ENCODE assay signal across 28 mouse cellular contexts in genomic region chr2:178220148-178220717, GRCm38 (mm10).
A peak's percentile ranks its signal among the peaks of the same experiment; 100 is the strongest.
DNase-seq lines count a peak whose midpoint lies in the region; ATAC-seq and TF ChIP-seq lines count a peak whose summit lies in the region.
"Had no signal": no experiment of that assay in that cellular context is flagged by ENCODE, and none has a peak within 500 bp of the region (broad histone marks: within the 10 kb centered on the region; RNA-seq: fewer than 3 reads in every experiment).

No protein-coding gene starts in this region.

- H3K4me2 ChIP-seq in forebrain, embryonic 15.5 days (replicated peaks), result no peak overlapping the region
- H3K4me2 ChIP-seq in forebrain, embryonic 11.5 days (ENCODE audit: low read depth, low read length, severe bottlenecking), result no peak overlapping the region
- H3K4me2 ChIP-seq in midbrain, embryonic 16.5 days (ENCODE audit: low read length), result no peak overlapping the region
- H3K4me2 ChIP-seq in midbrain, embryonic 13.5 days (replicated peaks), result no peak overlapping the region
- no peak overlapping the region for H3K4me2 ChIP-seq in midbrain, postnatal 0 days (ENCODE audit: low read depth, low read length, poor library complexity, severe bottlenecking)
- H3K4me2 ChIP-seq: heart, embryonic 11.5 days; hindbrain, embryonic 15.5 days; limb, embryonic 12.5 days; liver, embryonic 15.5 days; lung, embryonic 14.5 days; midbrain, embryonic 12.5 days; neural tube, embryonic 12.5 days had no signal

- no peak overlapping the region for H3K9ac ChIP-seq in forebrain, embryonic 15.5 days (replicated peaks)
- H3K9ac ChIP-seq in forebrain, embryonic 11.5 days (ENCODE audit: low read length), result no peak overlapping the region
- no peak overlapping the region for H3K9ac ChIP-seq in midbrain, embryonic 16.5 days (ENCODE audit: low read depth, low read length)
- no peak overlapping the region for H3K9ac ChIP-seq in midbrain, embryonic 13.5 days (replicated peaks)
- no peak overlapping the region for H3K9ac ChIP-seq in midbrain, postnatal 0 days (replicated peaks; ENCODE audit: low read length, poor library complexity, severe bottlenecking)
- H3K9ac ChIP-seq: hindbrain, embryonic 15.5 days; limb, embryonic 12.5 days; liver, embryonic 15.5 days; lung, embryonic 14.5 days; midbrain, embryonic 12.5 days; neural tube, embryonic 12.5 days had no signal

- no peaks in the 10 kb centered on the region for H3K9me3 ChIP-seq in forebrain, embryonic 15.5 days
- H3K9me3 ChIP-seq in forebrain, embryonic 11.5 days (ENCODE audit: control insufficient read depth, low read length), result no peaks in the 10 kb centered on the region
- no peaks in the 10 kb centered on the region for H3K9me3 ChIP-seq in midbrain, embryonic 16.5 days (replicated peaks; ENCODE audit: control insufficient read depth, low read length, poor library complexity, severe bottlenecking)
- no peaks in the 10 kb centered on the region for H3K9me3 ChIP-seq in midbrain, embryonic 13.5 days
- no peaks in the 10 kb centered on the region for H3K9me3 ChIP-seq in midbrain, postnatal 0 days (ENCODE audit: low read length)
- H3K9me3 ChIP-seq: hindbrain, embryonic 10.5 days; hindbrain, embryonic 15.5 days; limb, embryonic 12.5 days; liver, embryonic 15.5 days; midbrain, embryonic 12.5 days; neural tube, embryonic 12.5 days had no signal

- H3K36me3 ChIP-seq in forebrain, embryonic 15.5 days, result no peaks in the 10 kb centered on the region
- no peaks in the 10 kb centered on the region for H3K36me3 ChIP-seq in forebrain, embryonic 11.5 days (ENCODE audit: control insufficient read depth, insufficient read depth, low read length)
- no peaks in the 10 kb centered on the region for H3K36me3 ChIP-seq in midbrain, embryonic 16.5 days (ENCODE audit: control insufficient read depth, insufficient read depth, low read length)
- H3K36me3 ChIP-seq in midbrain, embryonic 13.5 days, result no peaks in the 10 kb centered on the region
- H3K36me3 ChIP-seq in midbrain, postnatal 0 days (ENCODE audit: insufficient read depth, low read length), result no peaks in the 10 kb centered on the region
- H3K36me3 ChIP-seq: hindbrain, embryonic 10.5 days; hindbrain, embryonic 15.5 days; limb, embryonic 12.5 days; liver, embryonic 15.5 days; midbrain, embryonic 12.5 days; neural tube, embryonic 12.5 days had no signal

- 37% methylated on average over 3 of the region's 3 CpGs for WGBS in forebrain, embryonic 15.5 days
- WGBS in forebrain, embryonic 11.5 days, result 62% methylated on average over 3 of the region's 3 CpGs
- WGBS in midbrain, embryonic 16.5 days, result 37% methylated on average over 3 of the region's 3 CpGs
- 47% methylated on average over 3 of the region's 3 CpGs for WGBS in midbrain, embryonic 13.5 days
- WGBS in midbrain, postnatal 0 days, result 37% methylated on average over 3 of the region's 3 CpGs

- no peaks in the 10 kb centered on the region for H3K27me3 ChIP-seq in forebrain, embryonic 15.5 days
- no peaks in the 10 kb centered on the region for H3K27me3 ChIP-seq in forebrain, embryonic 11.5 days (ENCODE audit: control insufficient read depth, insufficient read depth, low read length)
- H3K27me3 ChIP-seq in midbrain, embryonic 16.5 days (ENCODE audit: control insufficient read depth, insufficient read depth, low read depth, low read length), result no peaks in the 10 kb centered on the region
- no peaks in the 10 kb centered on the region for H3K27me3 ChIP-seq in midbrain, embryonic 13.5 days
- no peaks in the 10 kb centered on the region for H3K27me3 ChIP-seq in midbrain, postnatal 0 days (ENCODE audit: insufficient read depth, low read length)
- H3K27me3 ChIP-seq: hindbrain, embryonic 15.5 days; limb, embryonic 12.5 days; liver, embryonic 15.5 days; midbrain, embryonic 12.5 days; neural tube, embryonic 12.5 days; Patski had no signal

- peaks cover 10% of the 10 kb centered on the region for H3K4me1 ChIP-seq in forebrain, embryonic 15.5 days
- H3K4me1 ChIP-seq in forebrain, embryonic 11.5 days (replicated peaks; ENCODE audit: control insufficient read depth, insufficient read depth, low read length), result no peaks in the 10 kb centered on the region
- H3K4me1 ChIP-seq in midbrain, embryonic 16.5 days (ENCODE audit: control insufficient read depth, insufficient read depth, low read length), result peaks cover 14% of the 10 kb centered on the region; the same call in 1 of the 2 replicates
- H3K4me1 ChIP-seq in midbrain, embryonic 13.5 days (replicated peaks), result peaks cover 7% of the 10 kb centered on the region; the same call in 1 of the 2 replicates
- no peaks in the 10 kb centered on the region for H3K4me1 ChIP-seq in midbrain, postnatal 0 days (ENCODE audit: insufficient read depth, low read length)
- H3K4me1 ChIP-seq: hindbrain, embryonic 10.5 days; hindbrain, embryonic 15.5 days; limb, embryonic 12.5 days; midbrain, embryonic 12.5 days; neural tube, embryonic 12.5 days had no signal

- ATAC-seq in forebrain, embryonic 15.5 days (replicated peaks), result no peak
- ATAC-seq in forebrain, embryonic 11.5 days (replicated peaks; ENCODE audit: low FRiP score), result no peak
- 0 out of 2 replicates have a peak, but pooled peaks have one; percentile 40 for ATAC-seq in midbrain, embryonic 16.5 days
- no peak for ATAC-seq in midbrain, embryonic 13.5 days
- ATAC-seq in midbrain, postnatal 0 days (ENCODE audit: low FRiP score), result 0 out of 2 replicates have a peak, but pooled peaks have one; percentile 54
- ATAC-seq: inflammation-experienced regulatory T-cells, adult 6 months; Patski had no signal

- no peak overlapping the region for H3K4me3 ChIP-seq in forebrain, embryonic 15.5 days
- no peak overlapping the region for H3K4me3 ChIP-seq in forebrain, embryonic 11.5 days (ENCODE audit: low read depth, low read length)
- H3K4me3 ChIP-seq in layer of hippocampus, adult 2 months, result no peak overlapping the region
- no peak overlapping the region for H3K4me3 ChIP-seq in midbrain, embryonic 16.5 days (ENCODE audit: low read depth, low read length)
- no peak overlapping the region for H3K4me3 ChIP-seq in midbrain, embryonic 13.5 days (replicated peaks)
- H3K4me3 ChIP-seq in midbrain, postnatal 0 days (ENCODE audit: low read depth, low read length), result no peak overlapping the region
- H3K4me3 ChIP-seq: hindbrain, embryonic 10.5 days; hindbrain, embryonic 15.5 days; limb, embryonic 12.5 days; liver, embryonic 15.5 days; midbrain, embryonic 12.5 days; myocyte; neural tube, embryonic 12.5 days had no signal

- peak overlapping the region; percentile 18; the same call in 1 of the 2 replicates for H3K27ac ChIP-seq in forebrain, embryonic 15.5 days (replicated peaks)
- no peak overlapping the region for H3K27ac ChIP-seq in forebrain, embryonic 11.5 days (ENCODE audit: low read depth, low read length)
- peak overlapping the region; percentile 71 for H3K27ac ChIP-seq in layer of hippocampus, adult 2 months
- peak overlapping the region; percentile 57 for H3K27ac ChIP-seq in midbrain, embryonic 16.5 days (ENCODE audit: low read length)
- H3K27ac ChIP-seq in midbrain, embryonic 13.5 days, result no peak overlapping the region
- peak overlapping the region; percentile 62; the same call in 1 of the 2 replicates for H3K27ac ChIP-seq in midbrain, postnatal 0 days (ENCODE audit: low read depth, low read length)
- H3K27ac ChIP-seq: hindbrain, embryonic 10.5 days; hindbrain, embryonic 15.5 days; limb, embryonic 12.5 days; liver, embryonic 15.5 days; midbrain, embryonic 12.5 days; neural tube, embryonic 12.5 days had no signal

- no peak for DNase-seq in forebrain, embryonic 11.5 days (ENCODE audit: low spot score)
- DNase-seq in layer of hippocampus, adult 2 months (ENCODE audit: low spot score in 2 of 2), result no peak
- DNase-seq in layer of hippocampus, postnatal 25 days (ENCODE audit: extremely low spot score in 1 of 2, low spot score in 1 of 2), result no peak
- no peak for DNase-seq in midbrain, postnatal 0 days (ENCODE audit: low spot score)
- no peak for DNase-seq in urinary bladder, postnatal 36 days (ENCODE audit: low spot score in 2 of 2)
- DNase-seq: adrenal gland, postnatal 10 days; cerebellum, adult 11-12 months; gastrocnemius, postnatal 14 days; heart, adult 11 months; kidney, adult 11 months; kidney, postnatal 14 days; lung, embryonic 14.5 days; spleen, adult 18-20 months; thymus, adult 18-20 months; thymus, postnatal 25 days had no signal

- TF ChIP-seq CTCF in layer of hippocampus, adult 2 months (conservative IDR thresholded peaks at IDR 0.05), result no peak
- TF ChIP-seq CTCF in midbrain, postnatal 0 days (IDR thresholded peaks at IDR 0.05), result no peak

Comparison
In these comparisons a context has a peak if more than half of its experiments do, and no peak if none do; other contexts are left out.
1. ATAC-seq: peak in midbrain, embryonic 16.5 days (single experiment) and midbrain, postnatal 0 days (single experiment); none in forebrain, embryonic 15.5 days (single experiment), forebrain, embryonic 11.5 days (single experiment) and midbrain, embryonic 13.5 days (single experiment).
2. H3K27ac ChIP-seq: peak in forebrain, embryonic 15.5 days (single experiment), layer of hippocampus, adult 2 months (single experiment), midbrain, embryonic 16.5 days (single experiment) and midbrain, postnatal 0 days (single experiment); none in forebrain, embryonic 11.5 days (single experiment) and midbrain, embryonic 13.5 days (single experiment).